Mouse (Mus musculus) B cell, adult 2 months (primary cell): ENCODE data around the gene Hltf.
"Not testable (repeated sequence)": the region's sequence is repeated elsewhere in the genome, so short reads cannot be mapped to it uniquely, and the experiment has no call there.

ENCODE experiments used
- DNase-seq, 2 experiments: peaks; one replicate each; pipeline ENCODE4 v3.0.0; 2022

Hltf gene

GRCm38 (mm10) chr3:20057306-20058196 is at the start of gene Hltf:
TSS of gene Hltf (plus strand) at chr3:20057811.
- DNase-seq = peak; percentile 93 to 94

DNA sequence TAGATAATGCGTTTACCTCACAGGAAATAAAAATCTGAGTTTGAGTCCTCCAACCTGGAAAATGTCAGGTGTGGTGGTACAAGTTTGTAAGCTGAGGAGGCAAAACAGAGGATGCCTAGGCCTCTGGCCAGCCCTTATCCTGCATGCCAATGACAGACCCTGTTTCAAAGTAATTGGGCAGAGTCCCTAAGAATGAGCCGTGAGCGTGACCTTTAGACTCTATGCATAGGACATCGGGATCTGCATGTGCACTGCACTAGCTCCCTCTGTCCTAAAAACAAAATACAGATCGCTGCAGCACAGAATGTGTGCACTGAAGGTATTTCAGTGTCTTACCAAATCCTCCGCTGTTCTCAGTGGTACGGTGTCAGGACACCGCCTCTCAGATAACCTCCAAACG is 47.1 kb upstream of the Hltf start:
- DNase-seq = no peak

DNA sequence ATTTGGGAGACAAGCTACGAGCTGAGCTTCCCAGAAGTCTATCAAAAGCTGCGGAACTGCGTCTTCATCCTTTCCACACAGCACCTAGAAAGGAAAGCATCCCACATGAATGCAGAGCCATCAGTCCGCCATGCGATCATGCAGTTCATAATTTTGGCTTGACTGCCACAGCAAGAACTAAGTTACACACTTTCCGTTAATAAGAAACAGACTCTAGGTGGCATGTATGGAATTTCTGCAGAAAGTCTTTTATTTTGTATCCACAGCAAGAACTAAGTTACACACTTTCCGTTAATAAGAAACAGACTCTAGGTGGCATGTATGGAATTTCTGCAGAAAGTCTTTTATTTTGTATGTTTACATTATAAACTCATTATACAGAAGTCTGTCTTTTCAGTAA is 46.7 kb upstream of the Hltf start:
- DNase-seq = not testable (repeated sequence)

DNA sequence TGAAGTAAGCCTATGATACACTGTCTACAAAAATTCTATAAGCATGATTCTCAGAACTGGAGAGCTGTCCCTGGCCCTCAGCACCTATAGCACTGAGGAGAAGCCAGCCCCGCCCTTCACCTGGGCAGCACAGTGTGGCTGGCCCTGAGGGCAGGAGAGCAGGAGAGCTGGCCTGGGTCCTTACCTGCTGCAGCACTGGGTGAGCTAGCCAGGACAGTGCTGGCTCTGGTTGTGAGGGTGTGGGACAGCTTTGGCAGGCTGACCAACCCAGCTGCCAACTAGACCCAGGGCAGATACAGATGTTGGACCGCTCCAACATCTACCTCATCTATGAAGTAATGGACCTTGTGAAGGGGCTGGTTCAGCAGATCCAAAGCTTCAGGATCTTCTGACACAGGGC is 43.2 kb upstream of the Hltf start:
- no peak for DNase-seq

- no peak for DNase-seq
Measured at GRCm38 (mm10) chr3:20018076-20018475, 39.5 kb upstream of the Hltf start.

DNA sequence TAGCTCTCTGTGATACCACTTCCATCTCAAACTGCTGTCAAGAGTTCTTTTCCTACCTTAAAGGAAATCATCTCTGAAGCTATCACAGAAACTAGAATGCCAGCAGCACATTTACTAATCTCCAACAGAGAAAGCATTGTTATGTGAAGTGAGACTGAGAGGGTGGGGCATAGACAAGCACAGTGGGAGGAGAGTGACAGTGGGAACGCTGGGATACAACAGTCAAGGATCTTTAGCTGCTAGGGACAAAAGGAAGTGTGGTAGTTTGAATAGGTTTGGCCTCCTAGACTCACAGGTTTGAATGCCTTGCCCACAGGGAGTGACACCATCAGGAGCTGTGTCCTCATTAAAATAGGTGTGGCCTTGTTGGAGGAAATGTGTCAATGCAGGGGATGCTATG is 33.8 kb upstream of the Hltf start:
- DNase-seq = no peak

DNA sequence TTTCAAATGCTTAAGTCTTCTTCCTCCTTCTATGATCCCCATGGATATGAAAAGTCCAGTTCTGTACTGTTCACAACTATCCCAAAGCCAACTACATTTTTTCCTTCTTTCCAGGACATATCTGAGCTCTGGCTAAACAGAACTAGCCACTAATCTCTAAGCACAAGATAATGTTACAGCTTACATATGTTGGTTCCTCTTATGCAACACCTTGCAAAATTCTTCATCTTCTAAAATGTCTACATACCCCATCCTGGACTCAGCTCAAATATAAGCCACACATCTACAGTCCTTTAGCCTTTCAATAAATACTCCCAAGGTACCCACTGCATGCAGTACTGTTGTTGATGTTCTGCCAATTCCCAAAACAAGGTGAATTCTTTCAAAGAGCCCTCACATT is 31.1 kb upstream of the Hltf start:
- no peak for DNase-seq

- peak; percentile 40 to 51 for DNase-seq
Measured at GRCm38 (mm10) chr3:20026996-20027689, 30.5 kb upstream of the Hltf start.

DNA sequence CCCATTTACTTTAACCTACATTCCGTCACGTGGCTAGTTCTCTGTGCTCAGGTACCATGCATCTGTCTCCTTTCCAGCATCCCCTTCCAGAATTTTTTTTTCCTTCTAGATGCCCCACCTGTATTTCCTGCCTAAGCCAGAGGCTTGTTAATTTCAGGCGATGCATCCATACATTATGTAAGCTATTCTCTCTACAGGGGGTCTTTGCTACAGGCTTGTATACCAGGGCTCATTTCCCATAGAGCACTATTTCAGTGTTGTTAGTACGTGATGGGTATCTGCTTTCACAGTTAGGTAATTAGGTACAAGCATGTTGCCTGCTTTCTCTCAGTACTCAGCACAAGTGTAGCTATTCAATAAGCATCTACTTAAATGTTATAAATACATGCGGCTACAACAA is 29.8 kb upstream of the Hltf start:
- peak in 1 of 2 experiments; percentile 2 for DNase-seq

DNA sequence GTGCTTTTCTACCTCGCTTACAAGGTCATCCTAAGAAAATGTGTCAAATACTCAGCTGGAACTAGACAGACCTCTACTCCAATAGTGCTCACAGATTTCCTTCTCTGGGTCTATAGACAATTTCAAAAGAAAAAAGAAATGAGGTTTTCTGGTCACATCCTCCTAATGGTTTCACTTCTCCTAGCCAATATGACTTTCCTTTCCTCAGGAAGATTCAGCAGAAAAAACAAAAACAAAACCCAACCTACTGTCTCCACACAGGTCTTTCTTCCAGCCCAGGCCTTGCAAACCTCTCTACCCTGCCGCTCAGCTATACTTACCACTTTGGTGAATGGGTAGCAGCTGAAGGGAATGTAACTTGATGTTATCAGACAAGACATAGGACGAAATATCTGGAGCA is 29.0 kb upstream of the Hltf start:
- peak; percentile 16 to 18 for DNase-seq

GRCm38 (mm10) chr3:20030807-20031206 is 26.8 kb upstream of the Hltf start:
- DNase-seq = no peak

DNA sequence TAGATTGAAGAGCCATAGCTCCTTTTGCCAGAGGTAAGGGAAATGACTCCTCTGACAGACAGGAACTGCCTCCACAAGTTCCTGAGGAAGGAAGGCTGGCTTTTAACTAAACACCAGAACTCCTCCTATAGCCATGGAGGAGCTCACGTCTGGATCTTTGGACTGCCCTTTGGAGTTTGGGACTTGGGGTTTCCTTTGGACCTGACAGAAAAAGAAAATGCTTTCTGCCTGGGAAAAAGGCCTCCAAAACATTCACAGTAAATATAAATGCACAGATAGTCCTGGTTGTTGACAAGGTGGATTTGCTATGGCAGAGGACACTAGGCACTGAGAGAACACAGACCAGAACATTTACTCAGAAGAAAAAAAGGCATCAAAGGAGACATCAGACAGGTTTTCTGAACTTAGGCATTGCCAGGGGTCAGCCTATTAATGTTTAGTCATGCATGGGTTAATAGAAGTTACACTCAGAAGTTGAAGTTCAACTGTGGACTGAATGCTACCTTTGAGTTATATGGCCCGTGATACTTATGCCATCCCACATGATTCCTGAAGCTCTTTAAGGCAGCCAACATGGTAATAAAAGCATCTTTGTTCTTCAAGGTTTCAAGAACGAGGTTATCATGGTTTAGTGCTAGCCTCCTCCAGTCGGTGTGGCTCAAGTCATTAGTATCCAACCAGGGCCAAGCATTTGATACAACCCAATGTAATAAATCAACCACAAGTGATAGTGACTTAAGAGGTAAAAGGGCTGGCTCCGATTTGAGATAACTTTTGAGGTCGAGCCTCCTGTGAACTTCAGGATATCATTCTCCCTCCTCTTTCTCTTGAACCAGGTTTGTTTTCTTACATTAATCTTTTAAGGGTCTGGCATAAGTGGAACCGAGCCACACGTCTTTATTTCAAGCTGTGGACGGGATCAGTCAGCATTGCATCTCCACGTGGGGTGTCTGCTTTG is 23.6 kb upstream of the Hltf start:
- no peak for DNase-seq

DNA sequence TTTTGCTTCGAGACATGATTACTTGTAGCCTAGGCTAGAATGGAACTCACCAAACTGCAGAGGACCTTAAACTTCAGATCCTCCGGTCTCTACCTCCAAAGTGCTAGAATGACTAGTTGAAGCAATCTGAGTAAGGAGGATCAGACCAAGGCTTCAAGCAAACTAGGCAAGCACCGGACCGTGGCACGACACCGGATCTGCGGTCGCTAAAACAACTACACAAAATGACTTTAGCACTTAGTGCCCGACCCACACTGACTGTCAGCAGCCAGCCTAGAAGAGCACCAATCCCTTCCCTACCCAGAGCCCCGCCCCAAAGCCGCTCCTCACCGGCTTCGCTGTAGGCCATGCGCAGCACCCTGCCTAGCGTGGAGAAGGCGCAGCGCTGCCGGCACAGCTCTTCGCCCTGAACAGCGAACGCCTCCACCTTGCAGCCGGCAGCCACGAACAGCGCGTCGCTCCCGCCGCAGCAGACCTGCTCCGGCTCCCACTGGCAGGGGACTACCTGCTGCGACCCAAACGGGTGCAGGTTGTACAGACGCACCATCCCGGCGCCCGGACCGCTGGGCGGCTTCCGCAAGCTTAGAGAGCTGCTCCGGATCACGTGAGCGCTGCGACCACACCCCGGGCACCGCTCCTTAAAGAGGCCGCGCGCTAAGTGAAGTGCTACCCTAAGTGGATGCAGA is 22.7 kb upstream of the Hltf start, which contains the start of gene Hps3:
TSS of gene Hps3 (minus strand) at position 597 of the 686 bp plus-strand sequence.
- peak; percentile 90 to 91 for DNase-seq

GRCm38 (mm10) chr3:20036069-20036468 is 21.5 kb upstream of the Hltf start:
- DNase-seq = no peak

- DNase-seq = not testable (repeated sequence)
Measured at GRCm38 (mm10) chr3:20041461-20041860, 16.1 kb upstream of the Hltf start.

GRCm38 (mm10) chr3:20044736-20045135 is 12.9 kb upstream of the Hltf start:
- DNase-seq = not testable (repeated sequence)

- DNase-seq = no peak
Measured at GRCm38 (mm10) chr3:20058197-20058541, 558 bp downstream of the Hltf start.

DNA sequence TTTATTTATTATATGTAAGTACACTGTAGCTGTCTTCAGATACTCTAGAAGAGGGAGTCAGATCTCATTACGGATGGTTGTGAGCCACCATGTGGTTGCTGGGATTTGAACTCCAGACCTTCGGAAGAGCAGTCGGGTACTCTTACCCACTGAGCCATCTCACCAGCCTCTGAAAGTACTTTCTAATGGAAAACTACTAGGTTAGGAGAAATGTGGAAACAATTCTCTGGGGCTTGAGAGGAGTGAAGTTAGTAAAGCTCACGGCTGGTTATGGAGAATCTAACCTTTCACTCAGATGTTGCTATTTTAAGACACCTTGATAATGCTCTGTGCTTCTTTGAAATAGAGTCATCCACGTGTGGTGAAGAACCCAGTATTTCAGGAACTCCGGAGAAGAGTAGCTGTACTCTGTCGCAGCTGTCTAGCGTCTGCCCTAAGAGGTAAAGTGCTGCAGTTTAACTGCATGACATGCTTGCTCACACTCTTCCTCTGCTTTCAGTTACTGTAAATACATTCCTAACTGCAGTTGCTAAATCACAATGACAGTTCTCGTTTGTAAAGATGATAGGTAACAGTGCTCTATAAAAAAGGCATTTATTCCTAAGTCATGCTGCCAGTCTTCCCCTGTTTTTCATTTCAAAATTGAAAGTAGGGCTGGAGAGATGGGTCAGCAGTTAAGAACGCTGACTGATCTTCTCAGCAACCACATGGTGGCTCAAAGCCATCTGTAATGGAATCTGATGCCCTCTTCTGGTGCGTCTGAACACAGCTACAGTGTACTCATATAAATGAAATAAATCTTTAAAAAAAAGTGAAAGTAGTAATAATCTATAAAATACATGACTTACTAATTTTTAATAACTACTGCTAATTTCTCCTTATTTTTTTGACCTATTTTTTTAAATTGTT is 18.8 kb downstream of the Hltf start:
- peak; percentile 6 to 8 for DNase-seq

DNA sequence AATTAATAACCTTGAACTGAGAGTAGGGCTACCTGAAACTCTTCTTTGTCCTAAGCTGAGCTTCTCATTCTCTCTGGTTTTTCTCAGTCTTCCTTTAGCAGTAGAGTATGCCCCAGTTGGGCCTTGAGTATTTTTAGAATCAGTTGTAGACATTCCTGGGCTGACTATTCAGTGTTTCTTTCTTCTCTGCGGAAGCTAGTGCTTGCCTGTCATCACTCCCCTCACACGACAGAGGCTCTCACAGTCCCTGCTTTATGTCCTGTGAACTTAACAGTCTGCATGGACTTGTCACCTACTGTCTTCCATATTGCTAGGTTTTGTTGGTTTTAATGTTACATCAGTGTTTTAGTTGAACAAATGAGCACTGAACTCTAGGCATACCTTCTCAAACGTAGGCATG is 24.6 kb downstream of the Hltf start:
- no peak for DNase-seq

GRCm38 (mm10) chr3:20103830-20104229 is 46.2 kb downstream of the Hltf start:
- DNase-seq = no peak

- DNase-seq = no peak
Measured at GRCm38 (mm10) chr3:20104318-20104717, 46.7 kb downstream of the Hltf start.
